Mouse (Mus musculus) myocyte (in vitro differentiated cells): ENCODE measurements around the gene Lpin2.

Experiments
- CEBPB ChIP-seq: IDR thresholded peaks from 2 replicates; pipeline ENCODE4 v1.6.1; 2011; ENCODE audit warnings: mild to moderate bottlenecking, moderate library complexity; ENCODE audit not compliant: poor library complexity, insufficient read depth, severe bottlenecking
- E2F4 ChIP-seq: IDR thresholded peaks from one replicate; pipeline ENCODE4 v1.6.1; 2011; ENCODE audit warnings: mild to moderate bottlenecking, control low read depth, moderate library complexity; ENCODE audit not compliant: insufficient read depth
- MAX ChIP-seq: IDR thresholded peaks from one replicate; pipeline ENCODE4 v1.6.1; 2011; ENCODE audit warnings: low read depth, mild to moderate bottlenecking, control low read depth
- MYOD1 ChIP-seq, 3 experiments: IDR thresholded peaks; one replicate each; pipeline ENCODE4 v1.6.1; 2011; ENCODE audit warnings: control low read depth in 2 of 3, low read depth in 2 of 3, mild to moderate bottlenecking in 2 of 3, moderate library complexity in 1 of 3; ENCODE audit not compliant: insufficient read length in 2 of 3, control insufficient read depth in 1 of 3
- POLR2A ChIP-seq: IDR thresholded peaks from one replicate; pipeline ENCODE4 v1.6.1; 2011; ENCODE audit warnings: low read depth, mild to moderate bottlenecking, control low read depth, moderate library complexity; ENCODE audit not compliant: insufficient read length
- USF1 ChIP-seq: IDR thresholded peaks from one replicate; pipeline ENCODE4 v1.6.1; 2011; ENCODE audit warnings: low read depth, mild to moderate bottlenecking, control low read depth, moderate library complexity

DNA sequence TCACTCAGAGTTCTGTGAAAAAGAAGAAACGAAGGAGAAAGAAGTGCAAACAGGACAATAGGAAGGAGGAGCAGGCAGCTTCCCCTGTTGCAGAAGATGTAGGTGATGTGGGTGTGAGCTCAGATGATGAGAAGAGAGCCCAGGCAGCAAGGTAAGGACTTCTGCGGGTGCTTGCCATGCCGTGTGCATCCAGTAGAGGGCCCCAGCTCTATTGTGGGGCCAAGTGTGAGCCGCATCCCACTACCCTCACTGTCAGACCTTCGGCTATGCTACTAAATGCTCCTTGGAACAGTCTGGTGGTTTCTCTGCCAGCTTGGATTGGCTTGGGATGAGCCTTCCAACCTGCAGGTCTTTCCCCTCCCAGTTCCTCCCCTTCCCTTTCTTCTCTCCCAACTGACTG is 42.7 kb downstream of the Lpin2 start:
- TF ChIP-seq POLR2A = no peak
- no peak for TF ChIP-seq E2F4
- no peak for TF ChIP-seq CEBPB
- TF ChIP-seq MAX = no peak
- no peak for TF ChIP-seq MYOD1 (IDR thresholded peaks at IDR 0.05; ENCODE audit: control insufficient read depth in 1 of 3, insufficient read length in 2 of 3, low read depth in 2 of 3)
- TF ChIP-seq USF1 = no peak
